Mouse (Mus musculus): ENCODE results near the gene Oxt.

Gene Oxt

GRCm38 (mm10) chr2:130598399-130598798, 22.4 kb downstream of the Oxt start:
- CTCF ChIA-PET, result interaction anchor here in 2 of 4 experiments (0.6 to 1.7 kb wide), 4 partner anchors 10 to 209 kb away, joined by 4 to 7 read pairs (median 6); partner anchors contain the start of gene Mrps26 (in 1 of the 2)
- POLR2A ChIA-PET, result interaction anchor here in 1 of 4 experiments (0.9 to 2.3 kb wide), 3 partner anchors 9 to 10 kb away, joined by 3 to 12 read pairs (median 3); no protein-coding TSS in a partner anchor

DNA sequence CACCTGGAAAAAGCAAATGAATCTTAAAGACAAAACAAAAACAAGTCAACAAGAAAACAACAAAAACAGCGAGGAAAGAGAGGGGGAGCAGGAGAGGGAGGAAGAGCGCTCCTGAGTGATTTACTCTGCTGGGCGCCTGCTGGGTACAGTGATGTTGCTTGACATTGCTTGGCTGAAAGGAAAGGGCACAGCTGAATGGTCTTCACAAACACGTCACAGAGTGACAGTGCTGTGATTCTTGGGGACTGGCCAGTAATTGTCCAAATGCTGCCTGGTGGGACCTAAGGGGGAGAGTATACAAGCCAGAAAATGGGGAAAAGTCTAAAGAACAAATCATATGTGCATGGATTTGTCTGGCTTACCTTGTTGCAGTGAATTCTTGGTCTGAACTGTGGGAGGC, 26.2 kb downstream of the Oxt start:
- CTCF ChIA-PET, result no interaction called here

GRCm38 (mm10) chr2:130613091-130613490, 37.1 kb downstream of the Oxt start:
- ChIA-PET POLR2A (interaction anchor here in 2 of 4 experiments (0.6 to 2.1 kb wide), 9 partner anchors 8 to 84 kb away, joined by 3 to 8 read pairs (median 4); partner anchors contain the start of genes Slc4a11 (in 2 of the 2), Ddrgk1 (in 1 of the 2) and Lzts3 (in 1 of the 2)), CTCF (interaction anchor here (0.5 to 1.7 kb wide), 21 partner anchors 8 to 583 kb away, joined by 3 to 10 read pairs (median 3); partner anchors contain the start of genes Ddrgk1 (in 1 of the 4), Itpa (in 1 of the 4) and Lzts3 (in 1 of the 4))

More for the DNA sequence above, 26.2 kb downstream of the Oxt start:
- POLR2A ChIA-PET, result no interaction called here

DNA sequence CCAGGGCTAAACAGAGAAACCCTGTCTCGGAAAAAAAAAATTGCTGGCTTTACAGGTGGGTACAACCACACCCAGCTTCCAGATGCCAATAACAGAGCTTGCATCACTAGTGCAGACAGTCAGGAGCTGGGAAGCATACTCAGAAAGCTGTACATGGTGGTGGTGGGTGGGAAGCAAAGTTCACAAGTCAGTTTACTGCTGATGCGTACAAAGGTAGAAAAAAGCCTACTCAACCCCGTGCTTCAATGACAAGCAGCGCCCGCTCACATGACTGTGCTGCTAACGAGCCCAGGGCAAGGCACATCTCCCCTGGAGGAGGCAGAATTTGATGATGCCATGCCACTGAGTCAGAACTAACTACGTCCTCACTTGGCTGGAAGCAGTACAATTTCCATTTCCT, 43.0 kb downstream of the Oxt start:
- CTCF ChIA-PET, result interaction anchor here in 1 of 4 experiments (0.7 kb wide), 1 partner anchor 125 kb away, joined by 4 read pairs; no protein-coding TSS in a partner anchor
- POLR2A ChIA-PET, result no interaction called here

Data from embryonic stem cell, embryonic (primary cell).